Mouse (Mus musculus) MEL (cell line): ENCODE measurements at regions not wholly inside any gene's neighbourhood (a gene's known extent, or its start where the extent isn't known, plus 50 kb on each side); places are given as distances from the start of the nearest gene placed in this dataset.

ENCODE experiments used
- DNase-seq: peaks from one replicate; pipeline ENCODE4 v3.0.0; 2011; ENCODE audit warnings: low read depth, low spot score
- H3K27ac ChIP-seq: 2 replicates; pipeline ENCODE4 v1.5.1; 2012; ENCODE audit warnings: low read depth, mild to moderate bottlenecking, control low read depth, low read length, moderate library complexity; ENCODE audit not compliant: control insufficient read depth
- H3K27me3 ChIP-seq, 2 experiments: fragments of 150-350 bp in 1 of 2; sonication (generic) in 1 of 2; 2 replicates each; pipeline ENCODE4 v1.6.1; 2012; ENCODE audit warnings: low read length in 2 of 2, mild to moderate bottlenecking in 2 of 2, improper control_type of control experiment in 1 of 2, moderate library complexity in 1 of 2; ENCODE audit not compliant: insufficient read depth in 2 of 2, control insufficient read depth in 1 of 2
- H3K36me3 ChIP-seq, 2 experiments: 2 replicates each; pipeline ENCODE4 v1.6.1; 2012 to 2014; ENCODE audit warnings: low read length in 2 of 2, improper control_type of control experiment in 1 of 2, inconsistent platforms in 1 of 2, mild to moderate bottlenecking in 1 of 2; ENCODE audit not compliant: insufficient read depth in 2 of 2, control insufficient read depth in 1 of 2
- H3K4me1 ChIP-seq, 2 experiments: fragments of 150-350 bp in 1 of 2; sonication (generic) in 1 of 2; 2 replicates each; pipeline ENCODE4 v1.6.1; 2012; ENCODE audit warnings: low read length in 2 of 2, improper control_type of control experiment in 1 of 2, mild to moderate bottlenecking in 1 of 2; ENCODE audit not compliant: insufficient read depth in 2 of 2, control insufficient read depth in 1 of 2
- H3K4me3 ChIP-seq, 2 experiments: fragments of 150-350 bp in 1 of 2; sonication (generic) in 1 of 2; 2 replicates each; pipeline ENCODE4 v1.5.1; 2012; ENCODE audit warnings: low read depth in 2 of 2, low read length in 2 of 2, mild to moderate bottlenecking in 2 of 2, moderate library complexity in 2 of 2, control low read depth in 1 of 2, improper control_type of control experiment in 1 of 2; ENCODE audit not compliant: control insufficient read depth in 1 of 2, insufficient read depth in 1 of 2
- H3K79me2 ChIP-seq: 2 replicates; pipeline ENCODE4 v1.6.1; 2012; ENCODE audit warnings: mild to moderate bottlenecking, low read length, moderate library complexity; ENCODE audit not compliant: control insufficient read depth, poor library complexity, insufficient read depth
- H3K9ac ChIP-seq: 2 replicates; pipeline ENCODE4 v1.6.1; 2012; ENCODE audit warnings: low read depth, mild to moderate bottlenecking, control low read depth, low read length, moderate library complexity; ENCODE audit not compliant: control insufficient read depth, poor library complexity, severe bottlenecking
- H3K9me3 ChIP-seq: fragments of 150-350 bp; sonication (generic); replicated peaks from 2 replicates; pipeline ENCODE4 v1.6.1; 2012; ENCODE audit warnings: mild to moderate bottlenecking, low read length, improper control_type of control experiment, moderate library complexity; ENCODE audit not compliant: insufficient read depth
- CTCF ChIP-seq, 3 experiments: IDR thresholded peaks in 2 of 3; conservative IDR thresholded peaks in 1 of 3; 2 replicates each; pipeline ENCODE4 v1.5.1; 2011 to 2012; ENCODE audit warnings: low read length in 3 of 3, low read depth in 2 of 3, mild to moderate bottlenecking in 2 of 3, improper control_type of control experiment in 1 of 3, inconsistent platforms in 1 of 3, mixed read lengths in 1 of 3, moderate library complexity in 1 of 3; ENCODE audit not compliant: control insufficient read depth in 1 of 3, insufficient read depth in 1 of 3, poor library complexity in 1 of 3, severe bottlenecking in 1 of 3
- E2F4 ChIP-seq: IDR thresholded peaks from 2 replicates; pipeline ENCODE4 v1.6.1; 2011; ENCODE audit warnings: low read depth, low read length, improper control_type of control experiment, borderline replicate concordance
- ELF1 ChIP-seq: IDR thresholded peaks from 2 replicates; pipeline ENCODE4 v1.6.1; 2014; ENCODE audit warnings: low read depth, mild to moderate bottlenecking, inconsistent platforms, low read length, improper control_type of control experiment, moderate library complexity
- ETS1 ChIP-seq: IDR thresholded peaks from 2 replicates; pipeline ENCODE4 v1.6.1; 2012; ENCODE audit warnings: low read depth, mild to moderate bottlenecking, inconsistent platforms, low read length, improper control_type of control experiment, moderate library complexity
- GABPA ChIP-seq: IDR thresholded peaks from 2 replicates; pipeline ENCODE4 v1.6.1; 2012; ENCODE audit warnings: low read depth, mild to moderate bottlenecking, inconsistent platforms, low read length, improper control_type of control experiment, moderate library complexity
- GATA1 ChIP-seq: IDR thresholded peaks from 2 replicates; pipeline ENCODE4 v1.6.1; 2011; ENCODE audit warnings: low read depth, low read length, improper control_type of control experiment
- JUND ChIP-seq: IDR thresholded peaks from 2 replicates; pipeline ENCODE4 v1.6.1; 2011; ENCODE audit warnings: low read depth, mild to moderate bottlenecking, improper control_type of control experiment, low read length
- KAT2A ChIP-seq: conservative IDR thresholded peaks from 2 replicates; pipeline ENCODE4 v1.6.1; 2012; ENCODE audit warnings: low read depth, low read length, improper control_type of control experiment, inconsistent platforms
- MAX ChIP-seq: IDR thresholded peaks from 2 replicates; pipeline ENCODE4 v1.6.1; 2011; ENCODE audit warnings: low read length, improper control_type of control experiment
- MEF2A ChIP-seq: IDR thresholded peaks from 2 replicates; pipeline ENCODE4 v1.6.1; 2014; ENCODE audit warnings: low read depth, mild to moderate bottlenecking, inconsistent platforms, low read length, improper control_type of control experiment; ENCODE audit not compliant: poor library complexity, insufficient replicate concordance, severe bottlenecking; ENCODE audit errors: extremely low read depth
- MXI1 ChIP-seq: IDR thresholded peaks from 2 replicates; pipeline ENCODE4 v1.6.1; 2011; ENCODE audit warnings: mild to moderate bottlenecking, low read depth, low read length, improper control_type of control experiment
- NELFE ChIP-seq: IDR thresholded peaks from 2 replicates; pipeline ENCODE4 v1.6.1; 2011; ENCODE audit warnings: low read depth, low read length, improper control_type of control experiment
- NRF1 ChIP-seq: IDR thresholded peaks from 2 replicates; pipeline ENCODE4 v1.6.1; 2014; ENCODE audit warnings: low read depth, mild to moderate bottlenecking, inconsistent platforms, low read length, improper control_type of control experiment, moderate library complexity; ENCODE audit not compliant: poor library complexity, insufficient read depth, severe bottlenecking
- POLR2A ChIP-seq, 2 experiments: IDR thresholded peaks; 2 replicates each; pipeline ENCODE4 v1.6.1; 2011 to 2012; ENCODE audit warnings: low read length in 2 of 2, mild to moderate bottlenecking in 2 of 2, control low read depth in 1 of 2, improper control_type of control experiment in 1 of 2, low read depth in 1 of 2, moderate library complexity in 1 of 2; ENCODE audit not compliant: control insufficient read depth in 1 of 2, insufficient read depth in 1 of 2, poor library complexity in 1 of 2
- POLR2AphosphoS5 ChIP-seq: IDR thresholded peaks from 2 replicates; pipeline ENCODE4 v1.6.1; 2012; ENCODE audit warnings: low read depth, borderline replicate concordance, mild to moderate bottlenecking, inconsistent platforms, low read length, moderate library complexity, mixed read lengths
- RAD21 ChIP-seq: IDR thresholded peaks from 2 replicates; pipeline ENCODE4 v1.6.1; 2011; ENCODE audit warnings: mild to moderate bottlenecking, low read depth, low read length, improper control_type of control experiment
- RCOR1 ChIP-seq: IDR thresholded peaks from 2 replicates; pipeline ENCODE4 v1.6.1; 2012; ENCODE audit warnings: low read depth, mild to moderate bottlenecking, inconsistent platforms, low read length, improper control_type of control experiment
- TAL1 ChIP-seq: IDR thresholded peaks from 2 replicates; pipeline ENCODE4 v1.6.1; 2012; ENCODE audit warnings: mild to moderate bottlenecking, inconsistent platforms, low read length, moderate library complexity, mixed read lengths
- TBP ChIP-seq: IDR thresholded peaks from 2 replicates; pipeline ENCODE4 v1.8.0; 2011; ENCODE audit warnings: low read depth, low read length, improper control_type of control experiment
- UBTF ChIP-seq: IDR thresholded peaks from 2 replicates; pipeline ENCODE4 v1.6.1; 2012; ENCODE audit warnings: low read depth, mild to moderate bottlenecking, inconsistent platforms, low read length, improper control_type of control experiment, moderate library complexity, borderline replicate concordance; ENCODE audit not compliant: insufficient read depth
- USF1 ChIP-seq: IDR thresholded peaks from 2 replicates; pipeline ENCODE4 v1.6.1; 2014; ENCODE audit warnings: low read depth, mild to moderate bottlenecking, inconsistent platforms, low read length, improper control_type of control experiment, moderate library complexity
- USF2 ChIP-seq, 2 experiments: IDR thresholded peaks; 2 replicates each; pipeline ENCODE4 v1.6.1; 2011 to 2012; ENCODE audit warnings: improper control_type of control experiment in 2 of 2, low read length in 2 of 2, borderline replicate concordance in 1 of 2, inconsistent platforms in 1 of 2, low read depth in 1 of 2, mild to moderate bottlenecking in 1 of 2; ENCODE audit not compliant: insufficient read depth in 1 of 2
- ZC3H11A ChIP-seq: IDR thresholded peaks from 2 replicates; pipeline ENCODE4 v1.6.1; 2012; ENCODE audit warnings: low read depth, mild to moderate bottlenecking, inconsistent platforms, low read length, improper control_type of control experiment
- ZKSCAN1 ChIP-seq: IDR thresholded peaks from 2 replicates; pipeline ENCODE4 v1.6.1; 2012; ENCODE audit warnings: low read depth, mild to moderate bottlenecking, inconsistent platforms, low read length, improper control_type of control experiment, moderate library complexity
- ZMIZ1 ChIP-seq: IDR thresholded peaks from 2 replicates; pipeline ENCODE4 v1.6.1; 2012; ENCODE audit warnings: low read depth, mild to moderate bottlenecking, inconsistent platforms, low read length, improper control_type of control experiment, moderate library complexity

GRCm38 (mm10) chr13:115400706-115401215 lies 299.0 kb upstream of the Itga1 start:
- Histone ChIP-seq H3K9me3 (no peaks in the 10 kb centered on the region), H3K4me1 (no peaks in the 10 kb centered on the region), H3K4me3 (no peak overlapping the region), H3K79me2 (no peaks in the 10 kb centered on the region), H3K27me3 (no peaks in the 10 kb centered on the region; a peak in 1 of 4 replicates), H3K27ac (no peak overlapping the region), H3K9ac (no peak overlapping the region)
- DNase-seq, result no peak
- no peak for TF ChIP-seq ETS1
- no peak for TF ChIP-seq KAT2A
- TF ChIP-seq CTCF (IDR thresholded peaks at IDR 0.05 in 2 of 3, conservative IDR thresholded peaks at IDR 0.05 in 1 of 3; ENCODE audit: control insufficient read depth in 1 of 3, insufficient read depth in 1 of 3, low read depth in 2 of 3, low read length in 3 of 3, poor library complexity in 1 of 3, severe bottlenecking in 1 of 3), result no peak
- no peak for TF ChIP-seq ZMIZ1
- no peak for TF ChIP-seq NELFE
- TF ChIP-seq MEF2A, result no peak
- no peak for TF ChIP-seq NRF1
- TF ChIP-seq TBP, result no peak
- TF ChIP-seq JUND, result no peak
- TF ChIP-seq GATA1, result no peak
- no peak for TF ChIP-seq RCOR1
- no peak for TF ChIP-seq USF2 (IDR thresholded peaks at IDR 0.05; ENCODE audit: borderline replicate concordance in 1 of 2, insufficient read depth in 1 of 2, low read depth in 1 of 2, low read length in 2 of 2)
- TF ChIP-seq POLR2AphosphoS5, result no peak
- TF ChIP-seq POLR2A (IDR thresholded peaks at IDR 0.05; ENCODE audit: control insufficient read depth in 1 of 2, insufficient read depth in 1 of 2, low read depth in 1 of 2, low read length in 2 of 2, poor library complexity in 1 of 2), result no peak
- TF ChIP-seq E2F4, result no peak
- no peak for TF ChIP-seq RAD21
- no peak for TF ChIP-seq ZC3H11A
- no peak for TF ChIP-seq GABPA
- no peak for TF ChIP-seq ELF1
- no peak for TF ChIP-seq MAX
- TF ChIP-seq, all 39 proteins: peak for 0
- no peaks in the 10 kb centered on the region for H3K36me3 ChIP-seq

DNA sequence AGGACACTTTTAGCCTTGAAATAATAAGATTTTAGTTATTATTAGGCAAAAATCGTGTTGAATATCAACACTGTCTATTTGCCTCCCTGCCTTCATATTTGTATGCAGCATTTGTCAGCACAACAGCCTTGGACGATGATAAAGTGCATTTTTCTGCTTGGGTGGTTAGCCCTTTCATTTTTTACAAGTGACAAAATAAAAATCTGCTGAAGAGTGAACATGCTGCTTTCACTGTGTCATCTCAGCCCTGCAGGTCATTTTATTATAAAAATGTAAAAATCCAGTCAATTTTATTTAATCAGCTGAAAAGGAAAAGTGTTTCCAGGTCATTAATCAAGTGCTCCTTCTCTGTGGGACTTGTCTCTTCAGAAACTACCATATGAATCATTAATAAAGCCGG lies 277.9 kb upstream of the Itga1 start:
- no peak overlapping the region for H3K27ac ChIP-seq
- no peak overlapping the region for H3K9ac ChIP-seq
- no peaks in the 10 kb centered on the region for H3K79me2 ChIP-seq
- H3K4me1 ChIP-seq, result no peaks in the 10 kb centered on the region
- H3K36me3 ChIP-seq, result no peaks in the 10 kb centered on the region
- no peaks in the 10 kb centered on the region for H3K9me3 ChIP-seq
- H3K4me3 ChIP-seq, result no peak overlapping the region
- H3K27me3 ChIP-seq, result no peaks in the 10 kb centered on the region
- TF ChIP-seq NELFE, result no peak
- TF ChIP-seq KAT2A, result no peak
- no peak for TF ChIP-seq MXI1
- no peak for TF ChIP-seq RCOR1
- TF ChIP-seq USF1, result no peak
- no peak for TF ChIP-seq GATA1
- no peak for TF ChIP-seq POLR2AphosphoS5
- no peak for TF ChIP-seq TBP
- no peak for TF ChIP-seq ZKSCAN1
- TF ChIP-seq TAL1, result no peak
- no peak for TF ChIP-seq ZMIZ1
- TF ChIP-seq UBTF, result no peak
- DNase-seq, result no peak
